Mouse (Mus musculus): ENCODE measurements around the gene Cyp11a1. TPM values are rescaled to one million over a fixed set of nuclear protein-coding genes. Genes with fewer than 3 reads are reported as not detected.

Cyp11a1 gene
- polyA plus RNA-seq, 1 experiment = 0.36 TPM

Other genes with a start within 250 kb of the Cyp11a1 start
- gene Clk3, start 240.6 kb upstream of the Cyp11a1 start, polyA plus RNA-seq (2012; rRNA removed) = 90.8 and 111 TPM in 2 replicates
- 5.6 and 6.7 TPM in 2 replicates for gene Arid3b, start 169.6 kb upstream of the Cyp11a1 start, polyA plus RNA-seq (2012; rRNA removed)
- gene Ubl7, start 95.4 kb upstream of the Cyp11a1 start, polyA plus RNA-seq (2012; rRNA removed) = 69.2 and 74.7 TPM in 2 replicates
- 13.6 and 14.8 TPM in 2 replicates for gene Sema7a, start 66.3 kb upstream of the Cyp11a1 start, polyA plus RNA-seq (2012; rRNA removed)
- 0.50 and 0.63 TPM in 2 replicates for gene Stra6, start 57.4 kb downstream of the Cyp11a1 start, polyA plus RNA-seq (2012; rRNA removed)
- gene Ccdc33, start 112.4 kb downstream of the Cyp11a1 start, polyA plus RNA-seq (2012; rRNA removed) = 0.06 and 0.09 TPM in 2 replicates
- gene Islr, start 197.9 kb downstream of the Cyp11a1 start, polyA plus RNA-seq (2012; rRNA removed) = 137 and 139 TPM in 2 replicates
- gene Islr2, start 197.9 kb downstream of the Cyp11a1 start, polyA plus RNA-seq (2012; rRNA removed) = 0.15 and 0.19 TPM in 2 replicates
- gene Pml, start 243.4 kb downstream of the Cyp11a1 start, polyA plus RNA-seq (2012; rRNA removed) = 14.2 and 21.8 TPM in 2 replicates
- gene Stoml1, start 246.8 kb downstream of the Cyp11a1 start, polyA plus RNA-seq (2012; rRNA removed) = 60.9 and 66.9 TPM in 2 replicates

All from urinary bladder, adult 2 months (tissue).